Mouse (Mus musculus): Measurements from ENCODE around the gene Dnase1l3. TPM values are rescaled to one million over a fixed set of nuclear protein-coding genes. Genes with fewer than 3 reads are reported as not detected.

The Dnase1l3 gene
- polyA plus RNA-seq, 1 experiment from 2014 or later: 0.05 TPM

DNA sequence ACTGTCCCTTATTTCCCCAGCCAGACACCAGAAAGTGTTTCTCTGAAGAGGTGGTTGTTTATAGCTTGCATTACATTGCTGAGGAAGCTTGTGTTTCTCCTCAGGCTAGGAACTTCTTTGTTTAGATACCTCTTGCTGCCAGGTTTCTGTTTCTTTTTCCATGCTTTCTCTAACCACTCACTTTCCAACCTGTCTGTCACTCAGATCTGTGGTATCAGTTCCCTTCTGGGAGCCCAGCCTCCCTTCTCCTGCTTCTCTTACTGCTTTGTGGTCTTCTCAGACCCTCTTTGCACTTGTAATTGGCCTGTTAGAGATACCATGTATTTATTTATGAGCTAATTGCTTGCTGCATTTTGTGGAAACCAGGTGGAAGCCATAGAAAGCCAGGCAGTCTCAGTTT is 70.7 kb downstream of the Dnase1l3 start:
- no peaks in the 10 kb centered on the region for H3K9me3 ChIP-seq
- H3K9ac ChIP-seq: no peak overlapping the region
- no peak for ATAC-seq (ENCODE audit: extremely low read depth, insufficient number of reproducible peaks, low FRiP score, low TSS enrichment)
- peaks cover 10% of the 10 kb centered on the region; the same call in 1 of the 2 replicates for H3K4me1 ChIP-seq
- no peak overlapping the region for H3K4me2 ChIP-seq
- H3K27ac ChIP-seq (replicated peaks): no peak overlapping the region
- H3K4me3 ChIP-seq: no peak overlapping the region
- H3K36me3 ChIP-seq: peaks cover 91% of the 10 kb centered on the region
- no peaks in the 10 kb centered on the region for H3K27me3 ChIP-seq (replicated peaks)

DNA sequence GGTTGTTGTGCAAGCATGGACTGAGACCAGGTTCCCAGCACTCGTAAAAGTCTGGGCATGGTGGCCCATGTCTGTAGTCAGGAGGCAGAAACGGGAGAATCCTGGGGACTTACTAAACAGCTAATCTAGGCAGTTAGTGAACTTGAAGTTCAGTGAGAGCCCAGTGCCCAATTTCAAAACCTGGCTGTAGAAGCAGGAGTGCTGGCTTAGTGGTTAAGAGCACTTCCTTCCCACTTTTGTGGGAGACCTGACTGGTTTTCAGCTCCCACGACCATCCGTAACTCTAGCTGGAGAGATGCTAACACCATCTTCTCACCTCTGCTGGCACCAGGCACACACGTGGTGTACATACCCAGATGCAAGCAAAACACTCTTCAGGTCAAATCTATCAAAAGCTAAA is 72.9 kb downstream of the Dnase1l3 start:
- Histone ChIP-seq H3K9ac (no peak overlapping the region), H3K4me3 (no peak overlapping the region), H3K4me2 (no peak overlapping the region), H3K4me1 (peaks cover 10% of the 10 kb centered on the region; the same call in 1 of the 2 replicates), H3K27ac (replicated peaks) (no peak overlapping the region), H3K27me3 (replicated peaks) (no peaks in the 10 kb centered on the region), H3K9me3 (no peaks in the 10 kb centered on the region), H3K36me3 (peaks cover 94% of the 10 kb centered on the region)
- WGBS: 81% methylated on average over 5 of the region's 5 CpGs
- ATAC-seq (ENCODE audit: extremely low read depth, insufficient number of reproducible peaks, low FRiP score, low TSS enrichment): no peak

DNA sequence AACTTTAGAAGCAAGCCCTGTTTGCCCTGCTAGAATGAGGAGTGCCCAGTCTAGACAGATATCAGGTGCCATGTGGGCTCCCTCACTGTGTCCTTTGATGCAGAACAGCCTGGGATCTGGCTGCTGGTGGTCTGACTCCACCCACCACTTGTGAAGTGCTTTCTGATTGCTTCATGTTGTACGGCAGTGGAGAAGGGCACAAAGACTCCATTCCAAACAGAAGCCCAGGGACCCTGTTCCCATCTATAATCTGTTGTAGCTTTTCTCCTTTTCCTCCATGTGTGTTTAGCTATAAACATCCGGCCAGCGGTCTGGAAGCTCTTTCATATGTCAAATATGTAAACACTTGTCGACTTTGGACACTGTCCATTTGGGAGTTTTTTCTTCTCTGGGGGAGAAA is 74.5 kb downstream of the Dnase1l3 start:
- Histone ChIP-seq H3K4me3 (no peak overlapping the region), H3K9ac (no peak overlapping the region), H3K4me2 (no peak overlapping the region), H3K36me3 (peaks cover 94% of the 10 kb centered on the region), H3K9me3 (no peaks in the 10 kb centered on the region), H3K4me1 (peaks cover 10% of the 10 kb centered on the region; the same call in 1 of the 2 replicates), H3K27ac (replicated peaks) (no peak overlapping the region), H3K27me3 (replicated peaks) (no peaks in the 10 kb centered on the region)
- WGBS: 62% methylated on average over 4 of the region's 4 CpGs
- no peak for ATAC-seq (ENCODE audit: extremely low read depth, insufficient number of reproducible peaks, low FRiP score, low TSS enrichment)

DNA sequence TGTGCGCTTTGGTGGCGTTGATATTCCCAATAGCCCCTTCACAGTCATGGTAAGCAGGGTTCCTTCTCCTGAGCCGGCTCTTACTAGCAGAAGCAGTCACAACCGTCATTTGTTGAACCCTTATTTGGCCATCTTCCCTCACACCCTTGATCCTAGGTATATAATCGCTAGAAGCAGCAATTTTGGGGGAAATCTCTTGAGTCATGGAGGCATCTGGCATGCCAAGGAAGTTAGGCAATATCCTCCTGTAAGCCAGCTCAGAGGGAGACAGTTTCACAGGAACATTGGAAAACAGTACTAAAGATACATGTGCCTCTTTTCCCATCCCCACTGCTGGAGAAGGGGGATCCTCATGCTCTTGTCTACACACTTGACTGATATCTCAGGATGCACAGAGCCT is 75.1 kb downstream of the Dnase1l3 start:
- Histone ChIP-seq H3K9me3 (no peaks in the 10 kb centered on the region), H3K4me2 (no peak overlapping the region), H3K4me3 (no peak overlapping the region), H3K27me3 (replicated peaks) (no peaks in the 10 kb centered on the region), H3K9ac (no peak overlapping the region), H3K36me3 (peaks cover 95% of the 10 kb centered on the region), H3K27ac (replicated peaks) (no peak overlapping the region), H3K4me1 (peaks cover 10% of the 10 kb centered on the region; the same call in 1 of the 2 replicates)
- ATAC-seq (ENCODE audit: extremely low read depth, insufficient number of reproducible peaks, low FRiP score, low TSS enrichment): no peak
- WGBS: 77% methylated on average over 5 of the region's 5 CpGs

DNA sequence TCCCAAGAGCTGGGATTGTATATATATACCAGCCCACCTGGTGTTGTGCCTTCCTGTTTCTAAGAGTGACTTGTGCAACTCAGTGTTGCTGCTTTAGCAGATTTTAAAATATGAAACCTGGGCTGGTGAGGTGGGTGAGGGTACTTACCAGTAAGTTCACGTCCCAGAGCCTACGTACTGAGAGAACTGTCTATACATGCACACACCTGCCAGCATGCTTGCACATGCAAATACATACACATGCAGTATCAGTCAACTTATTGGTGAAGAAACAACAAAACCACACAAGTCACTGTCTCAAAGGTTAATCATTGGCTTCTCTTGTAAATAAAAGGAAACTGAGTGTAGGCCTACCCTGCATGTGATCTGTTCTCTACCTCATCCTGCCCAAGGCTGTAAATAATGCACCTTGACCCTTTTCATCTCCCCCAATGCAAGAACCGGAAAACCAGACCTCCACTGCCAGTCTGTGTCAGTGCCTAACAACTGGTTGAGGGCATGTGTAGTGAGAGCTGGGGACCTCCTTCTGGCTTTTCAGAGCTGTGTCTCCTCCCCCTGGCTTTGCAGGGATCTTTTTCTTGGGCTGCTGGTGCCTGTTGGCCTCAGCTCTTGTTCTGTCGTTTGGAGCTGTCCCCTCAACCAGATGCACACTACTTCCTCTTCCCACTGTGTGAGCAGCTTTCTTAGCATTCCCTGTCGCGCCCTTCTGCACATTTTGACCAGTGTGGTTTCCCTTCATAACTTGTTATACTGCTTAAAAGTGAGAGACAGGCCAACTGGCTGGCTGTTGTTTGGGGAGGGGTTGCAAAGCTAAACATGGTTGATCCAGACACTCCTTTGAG is 76.0 kb downstream of the Dnase1l3 start:
- WGBS: 75% methylated on average over 6 of the region's 6 CpGs
- H3K27me3 ChIP-seq (replicated peaks): no peaks in the 10 kb centered on the region
- no peaks in the 10 kb centered on the region for H3K9me3 ChIP-seq
- H3K4me1 ChIP-seq: peaks cover 14% of the 10 kb centered on the region
- H3K9ac ChIP-seq: no peak overlapping the region
- H3K36me3 ChIP-seq: peaks cover 93% of the 10 kb centered on the region
- no peak overlapping the region for H3K4me3 ChIP-seq
- H3K27ac ChIP-seq (replicated peaks): no peak overlapping the region
- no peak overlapping the region for H3K4me2 ChIP-seq
- no peak for ATAC-seq (ENCODE audit: extremely low read depth, insufficient number of reproducible peaks, low FRiP score, low TSS enrichment)

Other genes starting within 250 kb of the Dnase1l3 start
- not detected in 2 replicates for gene Gm26661, start 203.0 kb downstream of the Dnase1l3 start, polyA plus RNA-seq (2015; fragmentation: Nextera tagmentation; extraction: Ambion mirVana)
- 7.5 and 8.5 TPM in 2 replicates for gene Flnb, start 176.6 kb downstream of the Dnase1l3 start, polyA plus RNA-seq (2015; fragmentation: Nextera tagmentation; extraction: Ambion mirVana)
- not detected in 2 replicates for gene Gm45521, start 37.3 kb downstream of the Dnase1l3 start, polyA plus RNA-seq (2015; fragmentation: Nextera tagmentation; extraction: Ambion mirVana)
- gene Abhd6, start 8.3 kb upstream of the Dnase1l3 start, polyA plus RNA-seq (2015; fragmentation: Nextera tagmentation; extraction: Ambion mirVana): 10.4 and 12.5 TPM in 2 replicates
- 35.4 and 38.1 TPM in 2 replicates for gene Rpp14, start 85.8 kb upstream of the Dnase1l3 start, polyA plus RNA-seq (2015; fragmentation: Nextera tagmentation; extraction: Ambion mirVana)
- gene Pxk, start 103.6 kb upstream of the Dnase1l3 start, polyA plus RNA-seq (2015; fragmentation: Nextera tagmentation; extraction: Ambion mirVana): 24.6 and 25.9 TPM in 2 replicates
- 460 and 512 TPM in 2 replicates for gene Pdhb, start 178.5 kb upstream of the Dnase1l3 start, polyA plus RNA-seq (2015; fragmentation: Nextera tagmentation; extraction: Ambion mirVana)
- gene Kctd6, start 219.6 kb upstream of the Dnase1l3 start, polyA plus RNA-seq (2015; fragmentation: Nextera tagmentation; extraction: Ambion mirVana): 2.7 and 4.7 TPM in 2 replicates

Measured in heart, embryonic 13.5 days (tissue).